Mouse (Mus musculus) forelimb bud, embryonic 11.5 days (tissue): ENCODE measurements around the gene Zfp422.
A peak's percentile ranks its signal among the peaks of the same experiment; 100 is the strongest.
"Not testable (repeated sequence)": the region's sequence is repeated elsewhere in the genome, so short reads cannot be mapped to it uniquely, and the experiment has no call there.

Source experiments
- DNase-seq: peaks from one replicate; pipeline ENCODE4 v3.0.0-alpha.2; 2012; ENCODE audit warnings: low read depth, low spot score

The Zfp422 gene

DNA sequence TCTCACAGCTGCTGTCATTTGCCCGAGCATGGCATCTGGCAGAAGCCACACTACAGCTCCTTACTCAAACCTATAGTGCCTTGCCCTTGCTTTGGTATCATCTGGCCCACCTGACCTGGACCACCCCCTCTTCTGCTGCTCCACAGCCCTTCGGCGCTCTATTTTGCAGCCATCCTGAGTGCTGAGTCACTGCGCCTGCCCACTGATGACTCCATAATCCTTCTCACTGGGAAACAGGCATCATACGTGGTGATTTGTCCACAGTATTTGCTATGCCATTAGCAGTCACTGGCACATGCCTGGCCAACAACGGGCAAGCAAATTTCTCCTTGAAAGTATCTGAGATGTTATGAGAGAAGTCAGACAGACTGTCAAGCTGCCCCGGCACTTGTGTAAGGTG lies 21.0 kb upstream of the Zfp422 start:
- no peak for DNase-seq

DNA sequence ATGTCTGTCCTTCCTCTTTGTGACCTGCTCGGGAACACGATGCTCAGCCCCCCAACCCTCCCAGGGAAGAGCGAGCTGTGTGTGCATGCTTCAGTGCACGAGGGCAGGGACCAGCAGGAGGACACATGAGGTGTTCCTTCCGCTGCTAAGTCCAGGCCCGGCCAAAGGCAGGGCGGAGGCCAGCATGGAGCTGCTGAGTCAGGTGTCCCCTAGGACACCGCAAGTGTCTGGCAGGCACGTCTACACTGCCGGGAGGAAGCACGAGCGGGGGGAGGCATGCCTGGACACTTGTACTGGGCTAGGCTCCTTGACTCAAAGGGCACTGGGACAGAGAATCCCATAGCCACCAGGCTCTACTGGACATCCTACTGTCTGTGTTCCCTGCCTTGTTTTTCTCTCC lies 19.0 kb upstream of the Zfp422 start:
- no peak for DNase-seq

DNA sequence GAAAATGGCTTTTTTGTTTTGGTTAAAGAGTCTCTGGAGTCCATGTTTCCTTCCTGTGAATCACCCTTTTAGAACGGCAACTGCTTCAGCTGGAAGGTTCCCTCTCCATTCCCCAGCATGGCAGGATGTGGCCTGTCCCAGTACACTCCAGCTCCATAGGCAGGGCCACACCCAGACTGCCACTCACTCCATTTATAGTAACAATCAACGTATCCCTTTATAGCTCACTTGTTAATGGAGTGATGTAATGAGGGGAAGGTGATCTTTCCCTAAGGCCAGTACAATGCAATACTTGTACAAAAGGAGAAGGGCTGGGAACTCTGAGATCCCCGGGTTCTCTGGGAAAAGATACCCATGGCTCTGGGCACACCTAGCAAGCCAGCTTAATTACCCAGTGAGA lies 15.5 kb upstream of the Zfp422 start:
- DNase-seq = no peak

GRCm38 (mm10) chr6:116643881-116644280 lies 15.1 kb upstream of the Zfp422 start:
- DNase-seq = no peak

DNA sequence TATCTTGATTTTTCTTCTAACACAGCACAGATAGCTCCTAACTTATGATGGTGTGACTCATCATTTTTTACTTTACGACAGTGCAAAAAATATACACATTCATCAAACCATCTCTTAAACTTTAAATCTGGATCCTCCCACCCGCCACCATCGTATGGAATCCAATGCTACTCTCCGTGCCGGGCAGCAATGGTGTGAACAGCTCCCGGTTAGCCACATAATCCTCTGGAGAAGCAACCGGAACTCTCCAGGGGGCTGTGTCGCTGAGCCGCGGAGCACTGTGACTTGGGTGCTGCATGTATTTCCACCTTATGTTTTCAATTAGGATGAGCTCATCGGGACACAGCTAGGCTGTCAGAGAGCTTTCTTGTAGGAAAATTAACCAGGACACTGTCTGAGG lies 14.1 kb upstream of the Zfp422 start:
- no peak for DNase-seq

GRCm38 (mm10) chr6:116639663-116640062 lies 10.9 kb upstream of the Zfp422 start:
- DNase-seq = no peak

DNA sequence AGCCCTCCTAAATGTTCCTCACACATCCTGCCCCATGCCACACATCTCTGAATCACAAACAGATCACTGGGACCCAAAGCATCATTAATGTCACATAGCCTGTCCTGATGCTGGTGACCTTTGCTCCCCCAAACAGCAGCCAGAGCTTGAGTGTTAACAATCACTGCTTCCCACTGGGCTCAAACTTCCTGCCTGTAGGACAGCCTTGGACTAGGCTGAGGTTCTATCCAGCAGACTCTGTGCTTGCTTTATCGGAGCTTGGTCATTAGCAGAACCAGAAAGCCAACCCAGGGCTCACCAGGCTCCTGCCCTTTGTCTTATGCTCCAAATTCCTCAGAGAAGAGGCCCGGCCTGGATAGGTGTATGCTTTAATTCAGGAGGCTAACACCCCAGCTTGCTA lies 10.1 kb upstream of the Zfp422 start:
- DNase-seq = no peak

- DNase-seq = no peak
Measured at GRCm38 (mm10) chr6:116637496-116637895, 8.7 kb upstream of the Zfp422 start.

DNA sequence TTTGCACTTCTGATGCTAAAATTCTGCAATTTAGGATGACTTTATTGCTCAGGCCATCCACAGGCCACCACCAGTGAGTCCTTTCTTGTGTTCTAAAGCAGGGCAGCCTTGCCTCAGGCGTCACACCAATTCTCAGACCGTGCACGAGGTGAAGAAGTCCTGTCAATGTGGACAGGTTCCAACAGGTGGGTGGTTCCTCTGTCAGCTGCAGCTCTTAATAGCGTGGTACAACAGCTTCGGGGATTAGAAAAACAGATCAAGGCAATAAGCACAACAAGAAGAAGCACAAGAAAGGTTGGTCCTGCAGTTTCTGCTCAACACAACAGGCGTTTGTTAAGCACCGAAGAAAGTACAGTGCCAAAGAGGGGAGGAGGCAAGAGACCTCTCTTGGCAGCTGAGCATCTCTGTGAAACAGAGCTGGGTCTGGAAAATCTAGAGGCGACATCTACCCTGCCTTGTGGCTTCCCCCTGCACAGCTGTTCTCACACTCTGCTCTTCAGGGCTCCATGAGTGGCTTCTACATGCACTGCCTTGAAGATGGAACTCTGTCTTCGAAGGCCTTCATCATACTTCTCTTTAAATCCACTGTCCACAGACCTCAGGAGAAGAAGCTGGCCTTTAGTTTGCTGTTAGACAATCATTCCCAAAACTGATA lies 7.9 kb upstream of the Zfp422 start:
- no peak for DNase-seq

GRCm38 (mm10) chr6:116635251-116636180 lies 6.7 kb upstream of the Zfp422 start:
- DNase-seq = no peak

DNA sequence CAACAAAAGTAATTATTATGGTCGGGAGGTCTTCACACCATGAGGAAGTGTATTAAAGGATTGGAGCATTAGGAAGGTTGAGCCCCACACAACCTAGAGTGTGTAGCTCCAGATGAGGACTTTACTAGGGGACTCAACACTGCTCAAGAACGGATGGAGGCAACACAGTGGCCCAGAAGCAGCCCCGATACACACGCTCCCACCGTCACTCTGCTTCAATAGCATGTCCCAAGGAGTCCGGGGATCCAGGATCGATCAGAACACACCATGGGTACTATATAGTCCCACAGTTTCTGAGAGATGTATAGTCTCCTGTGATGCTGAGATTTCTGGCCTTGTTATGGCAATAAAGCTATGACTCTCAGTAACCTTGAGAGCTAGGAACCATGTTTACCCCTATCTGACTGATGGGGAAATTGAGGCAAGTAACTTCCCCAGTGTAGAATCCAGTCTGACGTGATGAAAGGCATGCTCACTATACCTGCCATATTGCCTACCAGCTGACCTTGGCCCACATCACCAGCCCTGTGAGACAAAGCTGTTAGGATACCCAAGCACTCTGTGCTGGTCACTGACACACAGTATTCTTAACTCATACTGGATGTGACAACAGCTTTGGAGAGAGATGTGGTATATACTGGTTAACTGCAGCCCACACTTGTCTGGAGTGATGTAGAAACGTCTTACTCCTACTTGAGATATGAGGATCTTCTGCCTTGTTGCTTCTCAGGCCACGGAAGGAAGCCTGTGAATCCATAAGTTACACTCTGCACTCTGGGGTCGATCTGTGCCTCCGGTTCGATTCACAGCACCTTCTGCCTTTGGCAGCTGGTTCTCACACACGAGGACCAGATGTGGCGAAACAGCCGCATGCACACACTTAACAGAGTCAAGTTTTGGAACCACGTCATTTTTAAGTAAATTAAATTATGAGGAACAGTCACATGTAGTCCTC lies 5.2 kb upstream of the Zfp422 start:
- DNase-seq = no peak

- DNase-seq = peak; percentile 61
Measured at GRCm38 (mm10) chr6:116632129-116632528, 3.3 kb upstream of the Zfp422 start.

- DNase-seq = no peak
Measured at GRCm38 (mm10) chr6:116629766-116630165, 967 bp upstream of the Zfp422 start.

DNA sequence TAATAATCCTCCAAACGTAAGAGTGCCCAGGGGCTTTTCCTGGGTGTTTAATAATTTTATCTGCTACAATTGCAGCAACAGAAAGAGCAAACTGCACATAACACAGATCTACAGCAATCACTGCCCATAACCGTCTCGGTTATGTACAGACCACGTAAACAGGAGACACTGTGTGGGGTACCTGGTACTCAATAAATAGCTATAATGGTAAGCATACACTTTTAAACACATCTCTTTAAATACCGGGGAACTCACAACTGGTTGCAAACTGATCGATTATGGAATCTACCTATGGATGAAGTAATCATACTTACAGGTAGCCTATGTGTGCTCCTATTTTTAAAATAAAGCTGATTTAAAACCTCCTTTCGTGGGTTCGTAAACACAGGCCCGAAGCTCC lies 704 bp downstream of the Zfp422 start:
- no peak for DNase-seq

- DNase-seq = not testable (repeated sequence)
Measured at GRCm38 (mm10) chr6:116626417-116626816, 2.4 kb downstream of the Zfp422 start.

- DNase-seq = no peak
Measured at GRCm38 (mm10) chr6:116621318-116622023, 7.3 kb downstream of the Zfp422 start.

DNA sequence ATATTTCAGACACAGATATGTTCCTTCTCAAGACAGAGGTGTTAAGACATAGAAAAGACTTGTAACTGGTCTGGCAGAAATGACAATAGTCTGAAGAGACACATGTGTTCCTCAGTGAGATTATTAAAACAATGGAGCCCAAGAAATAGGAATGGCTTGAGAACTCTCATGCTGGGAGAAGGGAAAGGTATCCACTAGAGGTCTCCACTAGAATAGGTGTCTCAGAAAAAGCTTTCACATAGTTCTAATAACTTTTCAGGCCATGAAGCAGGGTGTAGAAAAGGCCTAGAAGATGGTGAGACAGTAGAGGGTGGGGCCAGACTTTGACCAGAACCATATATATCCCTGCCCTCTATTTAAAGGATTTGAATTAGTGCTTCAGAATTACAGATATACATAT lies 10.7 kb downstream of the Zfp422 start:
- DNase-seq = no peak

GRCm38 (mm10) chr6:116615719-116616118 lies 13.1 kb downstream of the Zfp422 start:
- no peak for DNase-seq

GRCm38 (mm10) chr6:116607230-116607629 lies 21.6 kb downstream of the Zfp422 start:
- no peak for DNase-seq

- DNase-seq = not testable (repeated sequence)
Measured at GRCm38 (mm10) chr6:116600969-116601368, 27.8 kb downstream of the Zfp422 start.

DNA sequence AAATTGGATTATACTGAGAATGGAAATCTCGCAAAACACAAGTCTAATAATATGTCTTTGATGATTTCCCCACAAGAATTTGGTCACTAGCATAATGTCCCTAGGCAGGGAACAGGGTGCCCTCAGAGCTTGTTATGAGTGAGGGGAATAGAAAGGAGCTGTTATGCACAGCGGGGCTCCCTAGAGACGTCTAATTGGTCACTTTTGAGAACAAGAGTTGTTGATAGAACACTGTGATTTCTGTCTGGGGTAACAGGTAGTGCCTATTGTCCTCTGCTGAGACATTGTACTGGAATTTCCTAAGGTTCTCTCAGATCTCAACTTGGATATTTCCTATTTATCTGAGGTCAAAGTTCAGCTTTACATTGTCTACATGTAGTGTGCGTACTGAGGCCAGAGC lies 44.7 kb downstream of the Zfp422 start, which contains the start of gene Olfr215:
TSS of gene Olfr215 (minus strand) at position 101 of the 400 bp plus-strand sequence.
- DNase-seq = no peak
